Mouse (Mus musculus) CH12.LX (cell line): ENCODE data around the gene Nt5c2. TPM values are rescaled to one million over a fixed set of nuclear protein-coding genes. Genes with fewer than 3 reads are reported as not detected.

Experiments used
- DNase-seq: peaks from one replicate; pipeline ENCODE4 v3.0.0-alpha.2; 2013; ENCODE audit errors: extremely low read depth
- H3K27ac ChIP-seq: 2 replicates; pipeline ENCODE4 v1.5.1; 2012; ENCODE audit warnings: low read depth, mild to moderate bottlenecking, control low read depth, moderate library complexity; ENCODE audit not compliant: insufficient read depth
- H3K27me3 ChIP-seq: replicated peaks from 2 replicates; pipeline ENCODE3; 2012; ENCODE audit warnings: inconsistent platforms
- H3K36me3 ChIP-seq, 2 experiments: replicated peaks in 1 of 2; 2 replicates each; pipeline versions ENCODE3 to v1.6.1; 2012; ENCODE audit warnings: inconsistent platforms in 1 of 2, low read length in 1 of 2, mild to moderate bottlenecking in 1 of 2, mixed read lengths in 1 of 2, moderate library complexity in 1 of 2; ENCODE audit not compliant: control insufficient read depth in 1 of 2, insufficient read depth in 1 of 2
- H3K4me1 ChIP-seq, 2 experiments: 2 replicates each; pipeline ENCODE4 v1.6.1; 2012; ENCODE audit warnings: inconsistent platforms in 1 of 2, moderate library complexity in 1 of 2; ENCODE audit not compliant: insufficient read depth in 2 of 2, control insufficient read depth in 1 of 2
- H3K4me2 ChIP-seq: 2 replicates; pipeline ENCODE4 v1.6.1; 2012; ENCODE audit warnings: low read depth, mild to moderate bottlenecking, control low read depth; ENCODE audit not compliant: poor library complexity, insufficient read depth, severe bottlenecking
- H3K4me3 ChIP-seq, 3 experiments: fragments of 150-350 bp in 1 of 3; sonication (generic) in 1 of 3; replicated peaks in 1 of 3; 2 replicates each; pipeline versions ENCODE3 to v1.5.1; 2011 to 2012; ENCODE audit warnings: low read depth in 2 of 3, low read length in 2 of 3, mild to moderate bottlenecking in 2 of 3, moderate library complexity in 2 of 3, control low read depth in 1 of 3, improper control_type of control experiment in 1 of 3, inconsistent platforms in 1 of 3, mixed read lengths in 1 of 3; ENCODE audit not compliant: poor library complexity in 1 of 3
- H3K79me2 ChIP-seq: replicated peaks from 2 replicates; pipeline ENCODE4 v1.6.1; 2012; ENCODE audit warnings: mild to moderate bottlenecking, moderate library complexity; ENCODE audit not compliant: control insufficient read depth, poor library complexity, insufficient read depth, severe bottlenecking; ENCODE audit errors: extremely low read depth
- H3K9ac ChIP-seq: 2 replicates; pipeline ENCODE4 v1.6.1; 2012; ENCODE audit warnings: low read depth, mild to moderate bottlenecking, control low read depth, moderate library complexity; ENCODE audit not compliant: insufficient read depth
- H3K9me3 ChIP-seq: replicated peaks from 2 replicates; pipeline ENCODE3; 2012; ENCODE audit warnings: low read length, inconsistent platforms, mixed read lengths
- BHLHE40 ChIP-seq: IDR thresholded peaks from 2 replicates; pipeline ENCODE4 v1.6.1; 2011; ENCODE audit warnings: mild to moderate bottlenecking, low read depth, low read length, improper control_type of control experiment
- ELF1 ChIP-seq: IDR thresholded peaks from 2 replicates; pipeline ENCODE4 v1.6.1; 2014; ENCODE audit warnings: low read depth, mild to moderate bottlenecking, inconsistent platforms, low read length, improper control_type of control experiment
- JUN ChIP-seq: IDR thresholded peaks from 2 replicates; pipeline ENCODE4 v1.6.1; 2011; ENCODE audit warnings: low read depth, mild to moderate bottlenecking, low read length, improper control_type of control experiment, moderate library complexity; ENCODE audit not compliant: insufficient read depth
- KAT2A ChIP-seq: IDR thresholded peaks from 2 replicates; pipeline ENCODE4 v1.6.1; 2012; ENCODE audit warnings: low read length, improper control_type of control experiment, inconsistent platforms; ENCODE audit not compliant: insufficient replicate concordance
- MAFK ChIP-seq: IDR thresholded peaks from 2 replicates; pipeline ENCODE4 v1.6.1; 2011; ENCODE audit warnings: low read length, improper control_type of control experiment; ENCODE audit not compliant: insufficient replicate concordance
- MAZ ChIP-seq: IDR thresholded peaks from 2 replicates; pipeline ENCODE4 v1.6.1; 2012; ENCODE audit warnings: low read depth, mild to moderate bottlenecking, inconsistent platforms, low read length, improper control_type of control experiment, moderate library complexity
- MXI1 ChIP-seq: IDR thresholded peaks from 2 replicates; pipeline ENCODE4 v1.6.1; 2011; ENCODE audit warnings: mild to moderate bottlenecking, low read depth, low read length, improper control_type of control experiment
- RAD21 ChIP-seq: IDR thresholded peaks from 2 replicates; pipeline ENCODE4 v1.6.1; 2011; ENCODE audit warnings: low read depth, mild to moderate bottlenecking, low read length, improper control_type of control experiment, moderate library complexity
- RCOR1 ChIP-seq: conservative IDR thresholded peaks from 2 replicates; pipeline ENCODE4 v1.6.1; 2012; ENCODE audit warnings: low read depth, mild to moderate bottlenecking, inconsistent platforms, low read length, improper control_type of control experiment
- TCF12 ChIP-seq: IDR thresholded peaks from 2 replicates; pipeline ENCODE4 v1.6.1; 2014; ENCODE audit warnings: low read depth, mild to moderate bottlenecking, inconsistent platforms, low read length, improper control_type of control experiment
- USF1 ChIP-seq: IDR thresholded peaks from 2 replicates; pipeline ENCODE4 v1.6.1; 2014; ENCODE audit warnings: low read depth, mild to moderate bottlenecking, inconsistent platforms, low read length, improper control_type of control experiment
- USF2 ChIP-seq: conservative IDR thresholded peaks from 2 replicates; pipeline ENCODE4 v1.6.1; 2011; ENCODE audit warnings: low read depth, low read length, improper control_type of control experiment
- ZC3H11A ChIP-seq: IDR thresholded peaks from 2 replicates; pipeline ENCODE4 v1.6.1; 2012; ENCODE audit warnings: low read depth, mild to moderate bottlenecking, inconsistent platforms, low read length, improper control_type of control experiment
- ZNF384 ChIP-seq: IDR thresholded peaks from 2 replicates; pipeline ENCODE4 v1.6.1; 2012; ENCODE audit warnings: low read depth, low read length, improper control_type of control experiment, inconsistent platforms
- dilution Hi-C: fragments of 300-500 bp; cut with MboI; formaldehyde crosslinking; loops from 2 replicates; pipeline ENCODE4 v1.14.3; 2020; ENCODE audit warnings: low sequenced_read_pairs; ENCODE audit not compliant: extremely low pct_unique_long_range_greater_than_20kb, extremely low pct_ligation_motif_present
- in situ Hi-C: fragments of 300-500 bp; cut with MboI; formaldehyde crosslinking; loops from 3 replicates; pipeline ENCODE4 v1.14.3; 2019; ENCODE audit warnings: low sequenced_read_pairs, low pct_ligation_motif_present, low pct_unique_long_range_greater_than_20kb, mixed read lengths
- polyA plus RNA-seq: library from polyadenylated mRNA; unstranded; fragments of >175 nt; gene quantifications from 2 replicates; pipeline ENCODE4 v1.2.1, GENCODE M21; 2012; ENCODE audit warnings: low read depth; ENCODE audit not compliant: insufficient read length
- total RNA-seq, 2 experiments: library from RNA; depleted of rRNA; stranded (reverse); fragments of 300-350 nt in 1 of 2; fragments of >200 nt in 1 of 2; gene quantifications; 2 replicates each; pipeline ENCODE4 v1.2.3; 2012 to 2014

Gene Nt5c2
- total and polyA plus RNA-seq, 3 experiments, result 15.1 to 62.9 (median 21.1) TPM

GRCm38 (mm10) chr19:46915406-46916080 is 99.4 kb downstream of the Nt5c2 start:
- TF ChIP-seq RCOR1, result no peak
- TF ChIP-seq TCF12, result no peak
- TF ChIP-seq ZC3H11A, result no peak
- TF ChIP-seq MAZ, result no peak
- TF ChIP-seq, all 38 proteins: peak for 0
- Histone ChIP-seq H3K27ac (no peak overlapping the region), H3K79me2 (no peaks in the 10 kb centered on the region; the same call in 1 of the 2 replicates), H3K4me1 (no peaks in the 10 kb centered on the region), H3K4me3 (no peak overlapping the region), H3K9ac (no peak overlapping the region), H3K36me3 (peaks cover 0 to 27% of the 10 kb centered on the region in 2 experiments), H3K9me3 (no peaks in the 10 kb centered on the region), H3K4me2 (no peak overlapping the region), H3K27me3 (no peaks in the 10 kb centered on the region)
- dilution Hi-C loops (no loop called here), in situ Hi-C loops (no loop called here)
- DNase-seq, result no peak

GRCm38 (mm10) chr19:46913626-46914025 is 101.3 kb downstream of the Nt5c2 start:
- no peak overlapping the region for H3K4me3 ChIP-seq
- peaks cover 0 to 30% of the 10 kb centered on the region in 2 experiments for H3K36me3 ChIP-seq
- TF ChIP-seq MXI1 (no peak), MAFK (no peak), BHLHE40 (no peak), USF2 (no peak), RAD21 (no peak), ZNF384 (no peak), USF1 (no peak), JUN (no peak), RCOR1 (no peak), ELF1 (no peak), KAT2A (no peak)
- H3K4me1 ChIP-seq, result no peaks in the 10 kb centered on the region
- no peaks in the 10 kb centered on the region for H3K27me3 ChIP-seq
- in situ Hi-C loops (no loop called here), dilution Hi-C loops (no loop called here)
- H3K4me2 ChIP-seq, result no peak overlapping the region
- DNase-seq, result no peak
- H3K79me2 ChIP-seq, result no peaks in the 10 kb centered on the region; the same call in 1 of the 2 replicates
- no peaks in the 10 kb centered on the region for H3K9me3 ChIP-seq
- H3K27ac ChIP-seq, result no peak overlapping the region
- H3K9ac ChIP-seq, result no peak overlapping the region
